Mouse (Mus musculus): Measurements from ENCODE around the gene Dexi. TPM values are rescaled to one million over a fixed set of nuclear protein-coding genes. Genes with fewer than 3 reads are reported as not detected.

The Dexi gene
- total and polyA plus RNA-seq, 3 experiments, result 7.1 to 20.2 (median 7.5) TPM

DNA sequence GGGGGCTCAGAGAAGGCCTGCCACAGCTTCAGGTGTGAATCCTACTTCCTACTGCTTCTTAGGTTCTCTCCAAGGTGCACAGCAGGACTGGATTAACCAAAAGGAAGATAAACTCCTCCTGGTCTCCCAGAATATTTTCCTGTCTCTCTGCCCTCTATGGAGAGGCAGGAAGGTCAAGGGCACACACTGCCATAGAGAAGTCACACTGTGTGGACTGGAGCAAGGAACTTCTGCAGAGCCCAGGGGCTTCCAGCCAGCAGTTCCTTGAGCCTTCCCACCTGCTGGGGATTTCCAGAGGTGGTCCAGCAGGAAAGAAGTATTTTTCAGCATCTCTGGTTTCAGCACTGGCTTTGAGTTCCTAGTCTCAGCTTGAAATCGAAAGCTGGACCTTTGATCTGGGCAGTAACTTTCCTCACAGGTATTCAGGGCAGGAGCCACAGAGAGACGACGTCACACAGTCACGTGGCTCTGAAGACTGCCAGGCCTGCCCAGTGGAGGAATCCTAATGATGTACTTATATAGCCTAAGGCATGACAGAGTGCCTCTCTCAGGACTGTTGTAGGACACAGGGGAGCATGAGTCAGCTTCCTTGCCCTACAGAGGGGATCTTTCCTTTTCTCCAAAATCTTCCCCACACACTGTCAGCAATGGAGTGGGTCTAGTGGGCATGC is 77.7 kb downstream of the Dexi start:
- Histone ChIP-seq H3K27me3 (ENCODE audit: insufficient read depth, low read length) (peaks cover 12% of the 10 kb centered on the region; the same call in 1 of the 2 replicates), H3K36me3 (replicated peaks) (no peaks in the 10 kb centered on the region), H3K4me1 (ENCODE audit: insufficient read depth, low read depth, low read length) (no peaks in the 10 kb centered on the region), H3K9me3 (replicated peaks) (no peaks in the 10 kb centered on the region), H3K4me3 (ENCODE audit: low read depth, low read length) (no peak overlapping the region)
- no peak for DNase-seq (ENCODE audit: low spot score)
- no peak for ATAC-seq (ENCODE audit: extremely low read depth, insufficient number of reproducible peaks, low FRiP score, poor library complexity, severe bottlenecking)
- TF ChIP-seq GATA2 (IDR thresholded peaks at IDR 0.05; ENCODE audit: borderline replicate concordance, low read depth, low read length) (no peak), GATA1 (IDR thresholded peaks at IDR 0.05; ENCODE audit: borderline replicate concordance, low read length) (no peak), CTCF (IDR thresholded peaks at IDR 0.05; ENCODE audit: low read depth, low read length) (no peak), TAL1 (conservative IDR thresholded peaks at IDR 0.05; ENCODE audit: low read depth, low read length) (no peak)

DNA sequence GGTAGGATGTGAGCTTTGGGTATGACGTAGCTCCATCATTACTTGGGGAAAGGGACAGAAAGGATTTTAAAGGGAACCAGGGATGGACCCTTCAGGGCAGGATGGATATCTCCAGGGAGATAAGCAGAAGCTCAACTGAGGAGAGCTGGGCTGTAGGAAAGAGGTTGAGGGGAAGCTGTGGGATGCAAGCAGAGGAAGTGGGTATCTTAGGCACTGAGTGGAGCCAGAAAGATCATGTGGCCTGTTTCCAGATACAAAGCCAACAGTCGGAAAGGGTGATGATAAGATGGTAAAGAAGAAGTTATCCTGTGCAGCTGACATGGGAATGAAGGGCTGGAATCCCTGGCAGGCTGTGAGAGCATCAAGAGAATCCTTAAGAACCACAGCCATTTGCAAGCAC is 81.7 kb downstream of the Dexi start:
- no peak for ATAC-seq (ENCODE audit: extremely low read depth, insufficient number of reproducible peaks, low FRiP score, poor library complexity, severe bottlenecking)
- DNase-seq (ENCODE audit: low spot score), result no peak
- Histone ChIP-seq H3K4me3 (ENCODE audit: low read depth, low read length) (no peak overlapping the region), H3K27me3 (ENCODE audit: insufficient read depth, low read length) (0 out of 2 replicates have a peak, but pooled peaks cover 4% of the 10 kb centered on the region), H3K36me3 (replicated peaks) (no peaks in the 10 kb centered on the region), H3K4me1 (ENCODE audit: insufficient read depth, low read depth, low read length) (no peaks in the 10 kb centered on the region), H3K9me3 (replicated peaks) (no peaks in the 10 kb centered on the region)
- TF ChIP-seq GATA2 (IDR thresholded peaks at IDR 0.05; ENCODE audit: borderline replicate concordance, low read depth, low read length), result no peak
- TF ChIP-seq GATA1 (IDR thresholded peaks at IDR 0.05; ENCODE audit: borderline replicate concordance, low read length), result no peak
- no peak for TF ChIP-seq POLR2AphosphoS5 (IDR thresholded peaks at IDR 0.05; ENCODE audit: insufficient replicate concordance, low read depth, low read length)
- no peak for TF ChIP-seq TAL1 (conservative IDR thresholded peaks at IDR 0.05; ENCODE audit: low read depth, low read length)
- TF ChIP-seq CTCF (IDR thresholded peaks at IDR 0.05; ENCODE audit: low read depth, low read length), result no peak

- DNase-seq (ENCODE audit: low spot score), result no peak
These were observed 82.7 kb downstream of the Dexi start for GRCm38 (mm10) chr16:10460188-10460587.

GRCm38 (mm10) chr16:10454583-10454974 is 88.3 kb downstream of the Dexi start:
- H3K4me1 ChIP-seq (ENCODE audit: insufficient read depth, low read depth, low read length), result no peaks in the 10 kb centered on the region
- TF ChIP-seq GATA2 (IDR thresholded peaks at IDR 0.05; ENCODE audit: borderline replicate concordance, low read depth, low read length), result no peak
- DNase-seq (ENCODE audit: low spot score) (no peak), ATAC-seq (ENCODE audit: extremely low read depth, insufficient number of reproducible peaks, low FRiP score, poor library complexity, severe bottlenecking) (no peak)
- no peaks in the 10 kb centered on the region for H3K36me3 ChIP-seq (replicated peaks)
- H3K9me3 ChIP-seq (replicated peaks), result no peaks in the 10 kb centered on the region
- H3K4me3 ChIP-seq (ENCODE audit: low read depth, low read length), result no peak overlapping the region
- H3K27me3 ChIP-seq (ENCODE audit: insufficient read depth, low read length), result peaks cover 5% of the 10 kb centered on the region; the same call in 1 of the 2 replicates

More at GRCm38 (mm10) chr16:10460188-10460587, 82.7 kb downstream of the Dexi start:
- no peaks in the 10 kb centered on the region for H3K9me3 ChIP-seq (replicated peaks)
- no peaks in the 10 kb centered on the region for H3K36me3 ChIP-seq (replicated peaks)
- no peak overlapping the region for H3K4me3 ChIP-seq (ENCODE audit: low read depth, low read length)
- TF ChIP-seq TAL1 (conservative IDR thresholded peaks at IDR 0.05; ENCODE audit: low read depth, low read length), result no peak
- no peak for TF ChIP-seq POLR2AphosphoS5 (IDR thresholded peaks at IDR 0.05; ENCODE audit: insufficient replicate concordance, low read depth, low read length)
- TF ChIP-seq GATA2 (IDR thresholded peaks at IDR 0.05; ENCODE audit: borderline replicate concordance, low read depth, low read length), result no peak
- TF ChIP-seq CTCF (IDR thresholded peaks at IDR 0.05; ENCODE audit: low read depth, low read length), result no peak
- no peak for TF ChIP-seq GATA1 (IDR thresholded peaks at IDR 0.05; ENCODE audit: borderline replicate concordance, low read length)
- H3K4me1 ChIP-seq (ENCODE audit: insufficient read depth, low read depth, low read length), result no peaks in the 10 kb centered on the region
- no peak for ATAC-seq (ENCODE audit: extremely low read depth, insufficient number of reproducible peaks, low FRiP score, poor library complexity, severe bottlenecking)
- 0 out of 2 replicates have a peak, but pooled peaks cover 4% of the 10 kb centered on the region for H3K27me3 ChIP-seq (ENCODE audit: insufficient read depth, low read length)

GRCm38 (mm10) chr16:10453872-10454582 is 88.8 kb downstream of the Dexi start:
- H3K9me3 ChIP-seq (replicated peaks), result no peaks in the 10 kb centered on the region
- no peak overlapping the region for H3K4me3 ChIP-seq (ENCODE audit: low read depth, low read length)
- TF ChIP-seq TAL1 (conservative IDR thresholded peaks at IDR 0.05; ENCODE audit: low read depth, low read length), result no peak
- no peak for TF ChIP-seq POLR2AphosphoS5 (IDR thresholded peaks at IDR 0.05; ENCODE audit: insufficient replicate concordance, low read depth, low read length)
- no peak for TF ChIP-seq GATA1 (IDR thresholded peaks at IDR 0.05; ENCODE audit: borderline replicate concordance, low read length)
- TF ChIP-seq CTCF (IDR thresholded peaks at IDR 0.05; ENCODE audit: low read depth, low read length), result no peak
- TF ChIP-seq GATA2 (IDR thresholded peaks at IDR 0.05; ENCODE audit: borderline replicate concordance, low read depth, low read length), result no peak
- H3K4me1 ChIP-seq (ENCODE audit: insufficient read depth, low read depth, low read length), result no peaks in the 10 kb centered on the region
- no peaks in the 10 kb centered on the region for H3K36me3 ChIP-seq (replicated peaks)
- H3K27me3 ChIP-seq (ENCODE audit: insufficient read depth, low read length), result peaks cover 10% of the 10 kb centered on the region
- ATAC-seq (ENCODE audit: extremely low read depth, insufficient number of reproducible peaks, low FRiP score, poor library complexity, severe bottlenecking), result no peak
- DNase-seq (ENCODE audit: low spot score), result no peak

Other genes starting within 250 kb of the Dexi start
- gene Emp2, start 229.1 kb downstream of the Dexi start, total RNA-seq (2014; fragmentation: Nextera tagmentation), result not detected in 2 replicates
- gene Emp2, start 229.1 kb downstream of the Dexi start, total RNA-seq (2017), result 0.06 and 0.11 TPM in 2 replicates
- gene Emp2, start 229.1 kb downstream of the Dexi start, polyA plus RNA-seq (2012), result not detected in 2 replicates
- gene Tekt5, start 147.6 kb downstream of the Dexi start, total RNA-seq (2014; fragmentation: Nextera tagmentation), result 0.68 and 0.90 TPM in 2 replicates
- gene Tekt5, start 147.6 kb downstream of the Dexi start, total RNA-seq (2017), result 0.35 and 0.71 TPM in 2 replicates
- 0.08 and 0.19 TPM in 2 replicates for gene Tekt5, start 147.6 kb downstream of the Dexi start, polyA plus RNA-seq (2012)
- 30.8 and 39.7 TPM in 2 replicates for gene Nubp1, start 131.1 kb downstream of the Dexi start, total RNA-seq (2014; fragmentation: Nextera tagmentation)
- gene Nubp1, start 131.1 kb downstream of the Dexi start, total RNA-seq (2017), result 68.3 and 91.5 TPM in 2 replicates
- 64.1 and 64.2 TPM in 2 replicates for gene Nubp1, start 131.1 kb downstream of the Dexi start, polyA plus RNA-seq (2012)
- gene Tvp23a, start 95.7 kb downstream of the Dexi start, total RNA-seq (2014; fragmentation: Nextera tagmentation), result not detected in 2 replicates
- 0.11 and 0.12 TPM in 2 replicates for gene Tvp23a, start 95.7 kb downstream of the Dexi start, total RNA-seq (2017)
- gene Tvp23a, start 95.7 kb downstream of the Dexi start, polyA plus RNA-seq (2012), result not detected in 2 replicates
- not detected in 2 replicates for gene Ciita, start 63.0 kb downstream of the Dexi start, total RNA-seq (2014; fragmentation: Nextera tagmentation)
- 0.06 and 0.11 TPM in 2 replicates for gene Ciita, start 63.0 kb downstream of the Dexi start, total RNA-seq (2017)
- not detected in 2 replicates for gene Ciita, start 63.0 kb downstream of the Dexi start, polyA plus RNA-seq (2012)
- gene Clec16a, start 2.3 kb upstream of the Dexi start, total RNA-seq (2014; fragmentation: Nextera tagmentation), result 47.7 and 47.9 TPM in 2 replicates
- gene Clec16a, start 2.3 kb upstream of the Dexi start, total RNA-seq (2017), result 11.9 and 12.6 TPM in 2 replicates
- gene Clec16a, start 2.3 kb upstream of the Dexi start, polyA plus RNA-seq (2012), result 15.4 and 18.1 TPM in 2 replicates
- gene Socs1, start 242.5 kb upstream of the Dexi start, total RNA-seq (2014; fragmentation: Nextera tagmentation), result 1.6 and 1.7 TPM in 2 replicates
- gene Socs1, start 242.5 kb upstream of the Dexi start, total RNA-seq (2017), result 6.2 and 7.7 TPM in 2 replicates
- 13.0 and 18.9 TPM in 2 replicates for gene Socs1, start 242.5 kb upstream of the Dexi start, polyA plus RNA-seq (2012)
- not detected in 2 replicates for gene Tnp2, start 245.6 kb upstream of the Dexi start, total RNA-seq (2014; fragmentation: Nextera tagmentation)
- not detected in 2 replicates for gene Tnp2, start 245.6 kb upstream of the Dexi start, total RNA-seq (2017)
- not detected in 2 replicates for gene Tnp2, start 245.6 kb upstream of the Dexi start, polyA plus RNA-seq (2012)
- gene Prm3, start 247.9 kb upstream of the Dexi start, total RNA-seq (2014; fragmentation: Nextera tagmentation), result not detected in 2 replicates
- not detected in 2 replicates for gene Prm3, start 247.9 kb upstream of the Dexi start, total RNA-seq (2017)
- not detected in 2 replicates for gene Prm3, start 247.9 kb upstream of the Dexi start, polyA plus RNA-seq (2012)

All from G1E (cell line).